Mouse (Mus musculus): ENCODE results near the gene Cntn1.
"Not testable (repeated sequence)": the region's sequence is repeated elsewhere in the genome, so short reads cannot be mapped to it uniquely, and the experiment has no call there.

Gene Cntn1

GRCm38 (mm10) chr15:92268741-92269322, 217.9 kb downstream of the Cntn1 start:
- no peak for DNase-seq (ENCODE audit: low spot score)

- no peak for DNase-seq (ENCODE audit: low spot score)
Observed at GRCm38 (mm10) chr15:92271801-92272365, 220.9 kb downstream of the Cntn1 start.

GRCm38 (mm10) chr15:92276826-92277225, 225.9 kb downstream of the Cntn1 start:
- no peak for DNase-seq (ENCODE audit: low spot score)

- no peak for DNase-seq (ENCODE audit: low spot score)
Observed at GRCm38 (mm10) chr15:92277984-92278383, 227.0 kb downstream of the Cntn1 start.

GRCm38 (mm10) chr15:92280966-92281365, 230.0 kb downstream of the Cntn1 start:
- DNase-seq (ENCODE audit: low spot score), result no peak

- DNase-seq (ENCODE audit: low spot score), result no peak
Observed at GRCm38 (mm10) chr15:92287616-92288015, 236.7 kb downstream of the Cntn1 start.

- DNase-seq (ENCODE audit: low spot score), result no peak
Observed at GRCm38 (mm10) chr15:92296479-92296878, 245.5 kb downstream of the Cntn1 start.

GRCm38 (mm10) chr15:92302796-92303195, 251.8 kb downstream of the Cntn1 start:
- no peak for DNase-seq (ENCODE audit: low spot score)

- DNase-seq (ENCODE audit: low spot score), result no peak
Observed at GRCm38 (mm10) chr15:92304221-92304620, 253.3 kb downstream of the Cntn1 start.

- DNase-seq (ENCODE audit: low spot score), result no peak
Observed at GRCm38 (mm10) chr15:92321959-92322358, 271.0 kb downstream of the Cntn1 start.

GRCm38 (mm10) chr15:92327111-92327510, 276.1 kb downstream of the Cntn1 start:
- no peak for DNase-seq (ENCODE audit: low spot score)

GRCm38 (mm10) chr15:92340253-92340652, 289.3 kb downstream of the Cntn1 start:
- no peak for DNase-seq (ENCODE audit: low spot score)

GRCm38 (mm10) chr15:92341424-92341823, 290.5 kb downstream of the Cntn1 start:
- DNase-seq (ENCODE audit: low spot score), result no peak

- no peak for DNase-seq (ENCODE audit: low spot score)
Observed at GRCm38 (mm10) chr15:92344136-92344869, 293.3 kb downstream of the Cntn1 start.

GRCm38 (mm10) chr15:92347426-92347825, 296.5 kb downstream of the Cntn1 start:
- DNase-seq (ENCODE audit: low spot score), result no peak

- DNase-seq (ENCODE audit: low spot score), result no peak
Observed at GRCm38 (mm10) chr15:92347902-92348301, 296.9 kb downstream of the Cntn1 start.

GRCm38 (mm10) chr15:92348453-92348852, 297.5 kb downstream of the Cntn1 start:
- not testable (repeated sequence) for DNase-seq (ENCODE audit: low spot score)

- DNase-seq (ENCODE audit: low spot score), result no peak
Observed at GRCm38 (mm10) chr15:92364153-92364552, 313.2 kb downstream of the Cntn1 start.

GRCm38 (mm10) chr15:92364592-92364991, 313.6 kb downstream of the Cntn1 start:
- no peak for DNase-seq (ENCODE audit: low spot score)

Data from lung, postnatal 25 days (tissue).